Mouse (Mus musculus) megakaryocyte-erythroid progenitor cell, adult 5 weeks (primary cell): Measurements from ENCODE around the gene Gm4070. TPM values are rescaled to one million over a fixed set of nuclear protein-coding genes. Genes with fewer than 3 reads are reported as not detected.

Experiments used
- polyA plus RNA-seq: library from polyadenylated mRNA; stranded (reverse); fragments of >175 nt; gene quantifications from 2 replicates; pipeline ENCODE4 v1.2.3, GENCODE M21; 2012

The Gm4070 gene
- polyA plus RNA-seq: 0.24 and 1.4 TPM in 2 replicates

DNA sequence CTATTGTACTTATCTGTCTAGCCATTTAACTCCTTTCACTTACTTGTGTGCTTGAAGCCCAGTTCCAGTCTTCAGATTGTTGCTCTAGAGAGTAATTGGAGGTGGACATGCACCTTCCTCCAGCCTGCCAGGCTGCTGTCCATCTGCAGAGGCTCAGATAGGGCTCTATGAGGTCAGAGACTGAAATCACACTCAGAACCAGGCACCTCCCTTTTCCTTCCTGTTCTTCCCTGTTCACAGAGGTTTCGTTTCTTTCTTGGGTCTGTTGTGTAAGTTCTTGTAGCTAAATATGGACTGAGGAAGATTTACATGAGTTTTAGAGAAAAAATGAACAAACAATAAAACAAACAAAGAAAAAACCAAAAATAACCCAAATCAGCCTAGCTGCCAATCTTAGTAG, at the start of gene Gm4070:
Gene Gm4070 (minus strand): TSS at position 156 of the 400 bp plus-strand sequence.

Other genes with a start within 250 kb of the Gm4070 start
- gene Ilk, start 217.4 kb downstream of the Gm4070 start, polyA plus RNA-seq: 47.1 and 54.7 TPM in 2 replicates
- 18.9 and 33.4 TPM in 2 replicates for gene Rrp8, start 216.6 kb downstream of the Gm4070 start, polyA plus RNA-seq
- gene Taf10, start 209.6 kb downstream of the Gm4070 start, polyA plus RNA-seq: 290 and 304 TPM in 2 replicates
- gene Tpp1, start 201.7 kb downstream of the Gm4070 start, polyA plus RNA-seq: 35.6 and 36.7 TPM in 2 replicates
- gene Dchs1, start 166.3 kb downstream of the Gm4070 start, polyA plus RNA-seq: 0.06 and 0.19 TPM in 2 replicates
- gene Mrpl17, start 142.9 kb downstream of the Gm4070 start, polyA plus RNA-seq: 84.2 and 99.0 TPM in 2 replicates